Mouse (Mus musculus): ENCODE data around the gene St7. TPM values are rescaled to one million over a fixed set of nuclear protein-coding genes. Genes with fewer than 3 reads are reported as not detected.

The St7 gene
- polyA plus RNA-seq, 1 experiment from 2014 or later: 31.6 TPM

GRCm38 (mm10) chr6:17777018-17777799 is 84.5 kb downstream of the St7 start:
- Histone ChIP-seq H3K4me2 (ENCODE audit: low read length) (no peak overlapping the region), H3K9me3 (ENCODE audit: control insufficient read depth, low read length) (no peaks in the 10 kb centered on the region), H3K4me3 (ENCODE audit: control insufficient read depth in 1 of 2, insufficient read depth in 1 of 2, low read depth in 1 of 2, low read length in 2 of 2) (no peak overlapping the region), H3K36me3 (ENCODE audit: control insufficient read depth, insufficient read depth, low read length) (no peaks in the 10 kb centered on the region), H3K27me3 (ENCODE audit: control insufficient read depth, insufficient read depth, low read length) (no peaks in the 10 kb centered on the region), H3K27ac (replicated peaks in 1 of 2; ENCODE audit: control insufficient read depth in 1 of 2, insufficient read depth in 1 of 2, low read depth in 2 of 2, low read length in 2 of 2) (no peak overlapping the region), H3K4me1 (ENCODE audit: control insufficient read depth in 2 of 2, insufficient read depth in 2 of 2, low read length in 2 of 2) (peaks cover 7 to 14% of the 10 kb centered on the region in 2 experiments), H3K9ac (ENCODE audit: low read length) (no peak overlapping the region)
- 91% methylated on average over 6 of the region's 6 CpGs for WGBS
- no peak for ATAC-seq (ENCODE audit: insufficient number of reproducible peaks, insufficient read depth, low FRiP score, low read depth)

GRCm38 (mm10) chr6:17778648-17779202 is 86.0 kb downstream of the St7 start:
- no peaks in the 10 kb centered on the region for H3K27me3 ChIP-seq (ENCODE audit: control insufficient read depth, insufficient read depth, low read length)
- H3K27ac ChIP-seq (replicated peaks in 1 of 2; ENCODE audit: control insufficient read depth in 1 of 2, insufficient read depth in 1 of 2, low read depth in 2 of 2, low read length in 2 of 2): no peak overlapping the region
- no peak for ATAC-seq (ENCODE audit: insufficient number of reproducible peaks, insufficient read depth, low FRiP score, low read depth)
- no peak overlapping the region for H3K4me3 ChIP-seq (ENCODE audit: control insufficient read depth in 1 of 2, insufficient read depth in 1 of 2, low read depth in 1 of 2, low read length in 2 of 2)
- H3K4me2 ChIP-seq (ENCODE audit: low read length): no peak overlapping the region
- peaks cover 3 to 4% of the 10 kb centered on the region in 2 experiments; a peak in 3 of 4 replicates for H3K4me1 ChIP-seq (ENCODE audit: control insufficient read depth in 2 of 2, insufficient read depth in 2 of 2, low read length in 2 of 2)
- 86% methylated on average over 3 of the region's 3 CpGs for WGBS
- H3K36me3 ChIP-seq (ENCODE audit: control insufficient read depth, insufficient read depth, low read length): no peaks in the 10 kb centered on the region
- H3K9me3 ChIP-seq (ENCODE audit: control insufficient read depth, low read length): no peaks in the 10 kb centered on the region
- H3K9ac ChIP-seq (ENCODE audit: low read length): no peak overlapping the region

GRCm38 (mm10) chr6:17783511-17783910 is 90.8 kb downstream of the St7 start:
- H3K9ac ChIP-seq (ENCODE audit: low read length): no peak overlapping the region
- no peak overlapping the region for H3K4me2 ChIP-seq (ENCODE audit: low read length)
- H3K36me3 ChIP-seq (ENCODE audit: control insufficient read depth, insufficient read depth, low read length): no peaks in the 10 kb centered on the region
- ATAC-seq (ENCODE audit: insufficient number of reproducible peaks, insufficient read depth, low FRiP score, low read depth): no peak
- no peaks in the 10 kb centered on the region for H3K27me3 ChIP-seq (ENCODE audit: control insufficient read depth, insufficient read depth, low read length)
- H3K27ac ChIP-seq (replicated peaks in 1 of 2; ENCODE audit: control insufficient read depth in 1 of 2, insufficient read depth in 1 of 2, low read depth in 2 of 2, low read length in 2 of 2): no peak overlapping the region
- WGBS: 76% methylated on average over 1 of the region's 1 CpGs
- 0 out of 2 replicates have a peak, but pooled peaks cover 3% of the 10 kb centered on the region for H3K9me3 ChIP-seq (ENCODE audit: control insufficient read depth, low read length)
- peaks cover 0 to 7% of the 10 kb centered on the region in 2 experiments; a peak in 3 of 4 replicates for H3K4me1 ChIP-seq (ENCODE audit: control insufficient read depth in 2 of 2, insufficient read depth in 2 of 2, low read length in 2 of 2)
- H3K4me3 ChIP-seq (ENCODE audit: control insufficient read depth in 1 of 2, insufficient read depth in 1 of 2, low read depth in 1 of 2, low read length in 2 of 2): no peak overlapping the region

- 76% methylated on average over 5 of the region's 5 CpGs for WGBS
- H3K4me3 ChIP-seq (ENCODE audit: control insufficient read depth in 1 of 2, insufficient read depth in 1 of 2, low read depth in 1 of 2, low read length in 2 of 2): no peak overlapping the region
- H3K27ac ChIP-seq (replicated peaks in 1 of 2; ENCODE audit: control insufficient read depth in 1 of 2, insufficient read depth in 1 of 2, low read depth in 2 of 2, low read length in 2 of 2): no peak overlapping the region
Observed at GRCm38 (mm10) chr6:17784523-17784922, 91.8 kb downstream of the St7 start.

GRCm38 (mm10) chr6:17785248-17785647 is 92.5 kb downstream of the St7 start:
- WGBS: 75% methylated on average over 2 of the region's 2 CpGs

More at GRCm38 (mm10) chr6:17784523-17784922, 91.8 kb downstream of the St7 start:
- H3K36me3 ChIP-seq (ENCODE audit: control insufficient read depth, insufficient read depth, low read length): no peaks in the 10 kb centered on the region
- H3K4me1 ChIP-seq (ENCODE audit: control insufficient read depth in 2 of 2, insufficient read depth in 2 of 2, low read length in 2 of 2): peaks cover 0 to 7% of the 10 kb centered on the region in 2 experiments; a peak in 3 of 4 replicates
- 0 out of 2 replicates have a peak, but pooled peaks cover 3% of the 10 kb centered on the region for H3K9me3 ChIP-seq (ENCODE audit: control insufficient read depth, low read length)
- H3K4me2 ChIP-seq (ENCODE audit: low read length): no peak overlapping the region
- H3K27me3 ChIP-seq (ENCODE audit: control insufficient read depth, insufficient read depth, low read length): no peaks in the 10 kb centered on the region
- H3K9ac ChIP-seq (ENCODE audit: low read length): no peak overlapping the region
- no peak for ATAC-seq (ENCODE audit: insufficient number of reproducible peaks, insufficient read depth, low FRiP score, low read depth)

GRCm38 (mm10) chr6:17787810-17788209 is 95.1 kb downstream of the St7 start:
- no peak overlapping the region for H3K9ac ChIP-seq (ENCODE audit: low read length)
- no peak overlapping the region for H3K4me2 ChIP-seq (ENCODE audit: low read length)
- H3K27ac ChIP-seq (replicated peaks in 1 of 2; ENCODE audit: control insufficient read depth in 1 of 2, insufficient read depth in 1 of 2, low read depth in 2 of 2, low read length in 2 of 2): no peak overlapping the region
- peaks cover 0 to 18% of the 10 kb centered on the region in 2 experiments; a peak in 3 of 4 replicates for H3K4me1 ChIP-seq (ENCODE audit: control insufficient read depth in 2 of 2, insufficient read depth in 2 of 2, low read length in 2 of 2)
- ATAC-seq (ENCODE audit: insufficient number of reproducible peaks, insufficient read depth, low FRiP score, low read depth): no peak
- 96% methylated on average over 1 of the region's 1 CpGs for WGBS
- H3K27me3 ChIP-seq (ENCODE audit: control insufficient read depth, insufficient read depth, low read length): no peaks in the 10 kb centered on the region
- no peak overlapping the region for H3K4me3 ChIP-seq (ENCODE audit: control insufficient read depth in 1 of 2, insufficient read depth in 1 of 2, low read depth in 1 of 2, low read length in 2 of 2)
- H3K9me3 ChIP-seq (ENCODE audit: control insufficient read depth, low read length): 0 out of 2 replicates have a peak, but pooled peaks cover 3% of the 10 kb centered on the region
- no peaks in the 10 kb centered on the region for H3K36me3 ChIP-seq (ENCODE audit: control insufficient read depth, insufficient read depth, low read length)

More at GRCm38 (mm10) chr6:17785248-17785647, 92.5 kb downstream of the St7 start:
- no peaks in the 10 kb centered on the region for H3K36me3 ChIP-seq (ENCODE audit: control insufficient read depth, insufficient read depth, low read length)
- H3K27ac ChIP-seq (replicated peaks in 1 of 2; ENCODE audit: control insufficient read depth in 1 of 2, insufficient read depth in 1 of 2, low read depth in 2 of 2, low read length in 2 of 2): no peak overlapping the region
- H3K9me3 ChIP-seq (ENCODE audit: control insufficient read depth, low read length): 0 out of 2 replicates have a peak, but pooled peaks cover 3% of the 10 kb centered on the region
- H3K4me2 ChIP-seq (ENCODE audit: low read length): no peak overlapping the region
- peaks cover 0 to 14% of the 10 kb centered on the region in 2 experiments; a peak in 3 of 4 replicates for H3K4me1 ChIP-seq (ENCODE audit: control insufficient read depth in 2 of 2, insufficient read depth in 2 of 2, low read length in 2 of 2)
- ATAC-seq (ENCODE audit: insufficient number of reproducible peaks, insufficient read depth, low FRiP score, low read depth): no peak
- H3K9ac ChIP-seq (ENCODE audit: low read length): no peak overlapping the region
- H3K27me3 ChIP-seq (ENCODE audit: control insufficient read depth, insufficient read depth, low read length): no peaks in the 10 kb centered on the region
- H3K4me3 ChIP-seq (ENCODE audit: control insufficient read depth in 1 of 2, insufficient read depth in 1 of 2, low read depth in 1 of 2, low read length in 2 of 2): no peak overlapping the region

- H3K4me2 ChIP-seq (ENCODE audit: low read length): 0 out of 2 replicates have a peak overlapping the region, but pooled peaks have one; percentile 1
- 0 out of 2 replicates have a peak, but pooled peaks cover 3% of the 10 kb centered on the region for H3K9me3 ChIP-seq (ENCODE audit: control insufficient read depth, low read length)
- peak overlapping the region in 1 of 2 experiments; percentile 36; a peak in 2 of 4 replicates for H3K27ac ChIP-seq (replicated peaks in 1 of 2; ENCODE audit: control insufficient read depth in 1 of 2, insufficient read depth in 1 of 2, low read depth in 2 of 2, low read length in 2 of 2)
- no peak overlapping the region for H3K4me3 ChIP-seq (ENCODE audit: control insufficient read depth in 1 of 2, insufficient read depth in 1 of 2, low read depth in 1 of 2, low read length in 2 of 2)
- WGBS: 50% methylated on average over 1 of the region's 1 CpGs
- H3K9ac ChIP-seq (ENCODE audit: low read length): no peak overlapping the region
- no peaks in the 10 kb centered on the region for H3K27me3 ChIP-seq (ENCODE audit: control insufficient read depth, insufficient read depth, low read length)
- H3K36me3 ChIP-seq (ENCODE audit: control insufficient read depth, insufficient read depth, low read length): no peaks in the 10 kb centered on the region
- no peak for ATAC-seq (ENCODE audit: insufficient number of reproducible peaks, insufficient read depth, low FRiP score, low read depth)
- H3K4me1 ChIP-seq (ENCODE audit: control insufficient read depth in 2 of 2, insufficient read depth in 2 of 2, low read length in 2 of 2): peaks cover 0 to 18% of the 10 kb centered on the region in 2 experiments; a peak in 2 of 4 replicates
Observed at GRCm38 (mm10) chr6:17790251-17790650, 97.5 kb downstream of the St7 start.
